Mouse (Mus musculus) heart, adult 2 months (tissue): ENCODE measurements around the gene Angptl2.

Experiments
- CTCF ChIP-seq: fragments of 200-600 bp; IDR thresholded peaks from 2 replicates; pipeline ENCODE4 v1.8.1; 2022; ENCODE audit warnings: antibody characterized with exemption, mild to moderate bottlenecking, moderate library complexity
- POLR2A ChIP-seq: fragments of 200-500 bp; IDR thresholded peaks from 2 replicates; pipeline ENCODE4 v1.6.1; 2011; ENCODE audit warnings: mild to moderate bottlenecking, low read depth, low read length, control low read depth; ENCODE audit not compliant: insufficient read depth

- TF ChIP-seq CTCF (no peak), POLR2A (no peak)
Observed at GRCm38 (mm10) chr2:33295115-33295514, 79.2 kb downstream of the Angptl2 start.
